Mouse (Mus musculus) megakaryocyte-erythroid progenitor cell, adult 5-6 weeks (primary cell): ENCODE measurements around the gene Stxbp6. TPM values are rescaled to one million over a fixed set of nuclear protein-coding genes. Genes with fewer than 3 reads are reported as not detected.

Experiments
- ATAC-seq: replicated peaks from 2 replicates; pipeline ENCODE4 v1.8.0; 2016; ENCODE audit warnings: mild to moderate bottlenecking, inconsistent platforms; ENCODE audit not compliant: severe bottlenecking, poor library complexity, low FRiP score, low TSS enrichment
- total RNA-seq, 2 experiments: library from RNA; stranded (forward) in 1 of 2; stranded (reverse) in 1 of 2; fragments of 200-1000, 215-1000 nt in 1 of 2; fragments of >200 nt in 1 of 2; fragmentation: Nextera tagmentation in 1 of 2; gene quantifications; 2 replicates each; pipeline ENCODE4 v1.2.3; 2014 to 2017

Gene Stxbp6
- total RNA-seq, 2 experiments from 2014 or later, result not detected

GRCm38 (mm10) chr12:44850516-44850915, 224.0 kb downstream of the Stxbp6 start:
- no peak for ATAC-seq

GRCm38 (mm10) chr12:44848483-44849221, 225.9 kb downstream of the Stxbp6 start:
- ATAC-seq, result peak; percentile 67

- no peak for ATAC-seq
These were observed 233.9 kb downstream of the Stxbp6 start for GRCm38 (mm10) chr12:44840585-44840984.

GRCm38 (mm10) chr12:44839594-44840373, 234.7 kb downstream of the Stxbp6 start:
- ATAC-seq, result no peak

GRCm38 (mm10) chr12:44835879-44836467, 238.5 kb downstream of the Stxbp6 start:
- no peak for ATAC-seq

- ATAC-seq, result no peak
These were observed 262.6 kb downstream of the Stxbp6 start for GRCm38 (mm10) chr12:44811895-44812294.

GRCm38 (mm10) chr12:44804213-44804612, 270.3 kb downstream of the Stxbp6 start:
- no peak for ATAC-seq
